Mouse (Mus musculus) lung, postnatal 36 days (tissue): ENCODE data around the gene Marcks.
"Not testable (repeated sequence)": the region's sequence is repeated elsewhere in the genome, so short reads cannot be mapped to it uniquely, and the experiment has no call there.

Experiments
- DNase-seq: peaks from one replicate; pipeline ENCODE4 v3.0.0; 2022; ENCODE audit warnings: mixed read lengths

Gene Marcks

GRCm38 (mm10) chr10:37135951-37136751 lies 2.6 kb downstream of the Marcks start:
- DNase-seq, result peak; percentile 62

- no peak for DNase-seq
These were observed 4.6 kb downstream of the Marcks start for GRCm38 (mm10) chr10:37133876-37134708.

- DNase-seq, result no peak
These were observed 6.0 kb downstream of the Marcks start for GRCm38 (mm10) chr10:37132671-37133070.

- DNase-seq, result no peak
These were observed 9.1 kb downstream of the Marcks start for GRCm38 (mm10) chr10:37129652-37130051.

- no peak for DNase-seq
These were observed 23.4 kb downstream of the Marcks start for GRCm38 (mm10) chr10:37115329-37115728.

GRCm38 (mm10) chr10:37112812-37113211 lies 25.9 kb downstream of the Marcks start:
- no peak for DNase-seq

GRCm38 (mm10) chr10:37112362-37112761 lies 26.4 kb downstream of the Marcks start:
- no peak for DNase-seq

GRCm38 (mm10) chr10:37111432-37111831 lies 27.3 kb downstream of the Marcks start:
- DNase-seq, result no peak

GRCm38 (mm10) chr10:37106871-37107627 lies 31.7 kb downstream of the Marcks start:
- DNase-seq, result peak; percentile 61

GRCm38 (mm10) chr10:37106303-37106702 lies 32.4 kb downstream of the Marcks start:
- DNase-seq, result no peak

GRCm38 (mm10) chr10:37102227-37103080 lies 36.3 kb downstream of the Marcks start:
- DNase-seq, result no peak

GRCm38 (mm10) chr10:37101733-37102132 lies 37.0 kb downstream of the Marcks start:
- no peak for DNase-seq

- no peak for DNase-seq
These were observed 42.2 kb downstream of the Marcks start for GRCm38 (mm10) chr10:37096529-37096928.

- DNase-seq, result peak; percentile 69
These were observed 42.9 kb downstream of the Marcks start for GRCm38 (mm10) chr10:37095803-37096202.

- no peak for DNase-seq
These were observed 45.4 kb downstream of the Marcks start for GRCm38 (mm10) chr10:37093306-37093705.

- DNase-seq, result no peak
These were observed 48.3 kb downstream of the Marcks start for GRCm38 (mm10) chr10:37090411-37090810.

GRCm38 (mm10) chr10:37084071-37084470 lies 54.6 kb downstream of the Marcks start:
- DNase-seq, result not testable (repeated sequence)
